Mouse (Mus musculus) bone marrow, adult 2 months (tissue): ENCODE data around the gene Mpv17.

Experiments used
- CTCF ChIP-seq: fragments of 200-500 bp; IDR thresholded peaks from 2 replicates; pipeline ENCODE4 v1.5.1; 2011; ENCODE audit warnings: low read length, control low read depth; ENCODE audit not compliant: control insufficient read depth, insufficient read depth
- POLR2A ChIP-seq: fragments of 200-500 bp; IDR thresholded peaks from 2 replicates; pipeline ENCODE4 v1.6.1; 2011; ENCODE audit warnings: low read depth, mild to moderate bottlenecking, control low read depth, low read length, borderline replicate concordance; ENCODE audit not compliant: control insufficient read depth

DNA sequence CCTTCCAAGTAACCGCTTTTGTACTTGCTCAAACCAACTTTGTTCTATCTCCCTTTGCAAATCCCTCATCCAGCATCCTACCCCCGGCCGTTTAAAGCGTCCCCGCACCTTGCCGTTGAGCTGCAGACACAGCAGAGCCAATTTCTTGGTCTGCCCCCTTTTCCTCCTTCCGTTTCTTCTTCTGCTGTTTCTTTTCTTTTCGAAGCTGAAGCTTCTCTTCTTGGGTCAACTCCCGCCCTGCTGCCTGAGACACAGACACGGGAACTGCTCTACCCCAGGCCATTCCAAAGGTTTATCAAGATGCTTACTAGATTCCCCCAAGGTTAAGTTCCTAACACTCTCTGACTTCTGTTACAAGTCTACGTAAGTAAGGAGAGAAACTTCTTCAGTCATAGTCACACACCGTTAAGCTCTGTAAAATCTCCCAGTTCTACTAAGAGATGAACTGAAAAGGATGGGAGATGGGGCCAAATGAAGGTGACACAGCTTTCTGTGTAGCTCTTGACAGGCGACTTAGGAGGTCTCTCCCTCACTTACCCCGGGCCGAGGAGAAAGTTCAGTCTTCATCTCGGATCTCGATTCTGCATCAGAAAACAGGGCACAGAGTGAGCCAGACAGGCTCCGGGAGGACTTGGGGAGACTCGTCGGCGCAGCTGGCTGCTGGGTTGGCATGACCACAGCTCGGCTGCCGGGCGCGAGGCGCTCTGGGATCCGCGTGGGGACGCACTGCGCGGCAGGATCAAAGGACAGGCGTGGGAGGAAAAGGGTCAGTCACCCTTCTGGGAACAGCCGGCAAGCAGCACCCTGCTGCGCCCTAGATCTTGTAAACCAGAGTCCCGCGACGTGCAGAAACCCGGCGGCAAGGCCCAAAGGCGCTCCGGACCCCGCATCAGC is 38.2 kb upstream of the Mpv17 start:
- TF ChIP-seq POLR2A (no peak), CTCF (no peak)
